Mouse (Mus musculus) forebrain, embryonic 10.5 days (tissue): ENCODE data around the gene Tcte2. TPM values are rescaled to one million over a fixed set of nuclear protein-coding genes. Genes with fewer than 3 reads are reported as not detected.

ENCODE experiments used
- DNase-seq: peaks from one replicate; pipeline ENCODE4 v3.0.0-alpha.2; 2017; ENCODE audit warnings: low spot score; ENCODE audit errors: extremely low spot score
- H3K27ac ChIP-seq: fragments of 300-500 bp; sonication (generic); 2 replicates; pipeline ENCODE4 v1.5.1; 2016; ENCODE audit warnings: mild to moderate bottlenecking
- H3K27me3 ChIP-seq: fragments of 300-500 bp; sonication (generic); 2 replicates; pipeline ENCODE4 v1.6.1; 2016; ENCODE audit warnings: mild to moderate bottlenecking; ENCODE audit not compliant: poor library complexity, severe bottlenecking
- H3K36me3 ChIP-seq: fragments of 300-500 bp; sonication (generic); replicated peaks from 2 replicates; pipeline ENCODE4 v1.6.1; 2016; ENCODE audit warnings: mild to moderate bottlenecking, moderate library complexity
- H3K4me1 ChIP-seq: fragments of 300-500 bp; sonication (generic); 2 replicates; pipeline ENCODE4 v1.6.1; 2016
- H3K4me3 ChIP-seq: fragments of 300-500 bp; sonication (generic); 2 replicates; pipeline ENCODE4 v1.5.1; 2016; ENCODE audit warnings: mild to moderate bottlenecking, moderate library complexity
- H3K9me3 ChIP-seq: fragments of 300-500 bp; sonication (generic); 2 replicates; pipeline ENCODE4 v1.6.1; 2016; ENCODE audit warnings: mild to moderate bottlenecking, moderate library complexity
- WGBS: fragments of 180-500 bp; shearing (Covaris S2); methylation state at CpG from one replicate; pipeline ENCODE4 v1.1.7; 2016; 5-methylcytosine and 5-hydroxymethylcytosine counted together
- polyA plus RNA-seq: library from polyadenylated mRNA; unstranded; fragments of >200 nt; fragmentation: Nextera tagmentation; extraction: Ambion mirVana; gene quantifications from 2 replicates; pipeline ENCODE4 v1.2.1, GENCODE M21; 2016

The Tcte2 gene
- polyA plus RNA-seq, 1 experiment from 2014 or later: 6.6 TPM

- Histone ChIP-seq H3K36me3 (no peaks in the 10 kb centered on the region), H3K4me1 (peaks cover 57% of the 10 kb centered on the region), H3K27me3 (no peaks in the 10 kb centered on the region), H3K9me3 (no peaks in the 10 kb centered on the region), H3K4me3 (no peak overlapping the region), H3K27ac (peak overlapping the region; percentile 64)
- WGBS: 44% methylated on average over 7 of the region's 7 CpGs
- no peak for DNase-seq
Measured at GRCm38 (mm10) chr17:13742941-13743708, 18.5 kb downstream of the Tcte2 start.

- Histone ChIP-seq H3K9me3 (no peaks in the 10 kb centered on the region), H3K36me3 (no peaks in the 10 kb centered on the region), H3K4me1 (peaks cover 62% of the 10 kb centered on the region), H3K27me3 (no peaks in the 10 kb centered on the region), H3K4me3 (no peak overlapping the region), H3K27ac (0 out of 2 replicates have a peak overlapping the region, but pooled peaks have one; percentile 53)
- no peak for DNase-seq
- WGBS: 52% methylated on average over 2 of the region's 2 CpGs
Measured at GRCm38 (mm10) chr17:13742334-13742733, 19.3 kb downstream of the Tcte2 start.

GRCm38 (mm10) chr17:13741611-13742010 lies 20.0 kb downstream of the Tcte2 start:
- 90% methylated on average over 7 of the region's 7 CpGs for WGBS
- DNase-seq: no peak
- no peak overlapping the region for H3K4me3 ChIP-seq
- H3K36me3 ChIP-seq: no peaks in the 10 kb centered on the region
- H3K4me1 ChIP-seq: peaks cover 64% of the 10 kb centered on the region
- H3K9me3 ChIP-seq: no peaks in the 10 kb centered on the region
- no peaks in the 10 kb centered on the region for H3K27me3 ChIP-seq
- no peak overlapping the region for H3K27ac ChIP-seq

- Histone ChIP-seq H3K4me3 (no peak overlapping the region), H3K4me1 (peaks cover 64% of the 10 kb centered on the region), H3K36me3 (no peaks in the 10 kb centered on the region), H3K27ac (no peak overlapping the region), H3K27me3 (no peaks in the 10 kb centered on the region), H3K9me3 (no peaks in the 10 kb centered on the region)
- no peak for DNase-seq
- 46% methylated on average over 2 of the region's 2 CpGs for WGBS
Measured at GRCm38 (mm10) chr17:13740796-13741195, 20.8 kb downstream of the Tcte2 start.

- H3K27ac ChIP-seq: no peak overlapping the region
- no peak for DNase-seq
- peaks cover 56% of the 10 kb centered on the region for H3K4me1 ChIP-seq
- H3K4me3 ChIP-seq: no peak overlapping the region
- WGBS: 73% methylated on average over 5 of the region's 5 CpGs
- H3K36me3 ChIP-seq: no peaks in the 10 kb centered on the region
- no peaks in the 10 kb centered on the region for H3K9me3 ChIP-seq
- H3K27me3 ChIP-seq: no peaks in the 10 kb centered on the region
Measured at GRCm38 (mm10) chr17:13739981-13740380, 21.6 kb downstream of the Tcte2 start.

- Histone ChIP-seq H3K9me3 (no peaks in the 10 kb centered on the region), H3K36me3 (no peaks in the 10 kb centered on the region), H3K4me1 (peaks cover 53% of the 10 kb centered on the region), H3K27ac (no peak overlapping the region), H3K4me3 (no peak overlapping the region), H3K27me3 (no peaks in the 10 kb centered on the region)
- no peak for DNase-seq
- 93% methylated on average over 2 of the region's 2 CpGs for WGBS
Measured at GRCm38 (mm10) chr17:13738916-13739315, 22.7 kb downstream of the Tcte2 start.

- Histone ChIP-seq H3K4me1 (peaks cover 47% of the 10 kb centered on the region), H3K9me3 (no peaks in the 10 kb centered on the region), H3K36me3 (no peaks in the 10 kb centered on the region), H3K4me3 (no peak overlapping the region), H3K27ac (no peak overlapping the region), H3K27me3 (no peaks in the 10 kb centered on the region)
- no peak for DNase-seq
- 69% methylated on average over 7 of the region's 7 CpGs for WGBS
Measured at GRCm38 (mm10) chr17:13738121-13738776, 23.4 kb downstream of the Tcte2 start.

GRCm38 (mm10) chr17:13737336-13737735 lies 24.3 kb downstream of the Tcte2 start:
- DNase-seq: no peak
- H3K4me3 ChIP-seq: no peak overlapping the region
- 77% methylated on average over 6 of the region's 6 CpGs for WGBS
- H3K27me3 ChIP-seq: no peaks in the 10 kb centered on the region
- peak overlapping the region; percentile 56 for H3K27ac ChIP-seq
- no peaks in the 10 kb centered on the region for H3K9me3 ChIP-seq
- H3K4me1 ChIP-seq: peaks cover 38% of the 10 kb centered on the region
- H3K36me3 ChIP-seq: no peaks in the 10 kb centered on the region

- Histone ChIP-seq H3K4me3 (no peak overlapping the region), H3K9me3 (no peaks in the 10 kb centered on the region), H3K36me3 (no peaks in the 10 kb centered on the region), H3K27ac (no peak overlapping the region), H3K27me3 (no peaks in the 10 kb centered on the region), H3K4me1 (peaks cover 28% of the 10 kb centered on the region)
- no peak for DNase-seq
- 85% methylated on average over 8 of the region's 8 CpGs for WGBS
Measured at GRCm38 (mm10) chr17:13735803-13736282, 25.8 kb downstream of the Tcte2 start.

GRCm38 (mm10) chr17:13735057-13735456 lies 26.6 kb downstream of the Tcte2 start:
- H3K27me3 ChIP-seq: no peaks in the 10 kb centered on the region
- H3K27ac ChIP-seq: no peak overlapping the region
- no peak for DNase-seq
- no peaks in the 10 kb centered on the region for H3K9me3 ChIP-seq
- no peak overlapping the region for H3K4me3 ChIP-seq
- H3K4me1 ChIP-seq: peaks cover 20% of the 10 kb centered on the region
- 90% methylated on average over 5 of the region's 5 CpGs for WGBS
- H3K36me3 ChIP-seq: no peaks in the 10 kb centered on the region

GRCm38 (mm10) chr17:13733971-13734370 lies 27.7 kb downstream of the Tcte2 start:
- no peak for DNase-seq
- H3K27ac ChIP-seq: no peak overlapping the region
- H3K9me3 ChIP-seq: no peaks in the 10 kb centered on the region
- H3K27me3 ChIP-seq: no peaks in the 10 kb centered on the region
- peaks cover 18% of the 10 kb centered on the region for H3K4me1 ChIP-seq
- H3K4me3 ChIP-seq: no peak overlapping the region
- 91% methylated on average over 5 of the region's 5 CpGs for WGBS
- H3K36me3 ChIP-seq: no peaks in the 10 kb centered on the region

GRCm38 (mm10) chr17:13732685-13733084 lies 28.9 kb downstream of the Tcte2 start:
- no peak for DNase-seq
- 62% methylated on average over 8 of the region's 8 CpGs for WGBS
- H3K4me1 ChIP-seq: peaks cover 10% of the 10 kb centered on the region
- no peaks in the 10 kb centered on the region for H3K9me3 ChIP-seq
- H3K27ac ChIP-seq: no peak overlapping the region
- no peak overlapping the region for H3K4me3 ChIP-seq
- no peaks in the 10 kb centered on the region for H3K27me3 ChIP-seq
- no peaks in the 10 kb centered on the region for H3K36me3 ChIP-seq

GRCm38 (mm10) chr17:13731727-13732112 lies 29.9 kb downstream of the Tcte2 start:
- Histone ChIP-seq H3K4me3 (no peak overlapping the region), H3K27ac (no peak overlapping the region), H3K36me3 (no peaks in the 10 kb centered on the region), H3K9me3 (no peaks in the 10 kb centered on the region), H3K4me1 (peaks cover 3% of the 10 kb centered on the region; the same call in 1 of the 2 replicates), H3K27me3 (no peaks in the 10 kb centered on the region)
- WGBS: 81% methylated on average over 4 of the region's 4 CpGs
- DNase-seq: no peak
